Mouse (Mus musculus): ENCODE results near the gene Car6. TPM values are rescaled to one million over a fixed set of nuclear protein-coding genes. Genes with fewer than 3 reads are reported as not detected.

The Car6 gene
- polyA plus RNA-seq (2014; fragmentation: Illumina TruSeq; extraction: RNeasy Lipid Tissue Mini Kit (QIAGEN cat#74804); ENCODE audit: low read depth, low replicate concordance), result not detected

DNA sequence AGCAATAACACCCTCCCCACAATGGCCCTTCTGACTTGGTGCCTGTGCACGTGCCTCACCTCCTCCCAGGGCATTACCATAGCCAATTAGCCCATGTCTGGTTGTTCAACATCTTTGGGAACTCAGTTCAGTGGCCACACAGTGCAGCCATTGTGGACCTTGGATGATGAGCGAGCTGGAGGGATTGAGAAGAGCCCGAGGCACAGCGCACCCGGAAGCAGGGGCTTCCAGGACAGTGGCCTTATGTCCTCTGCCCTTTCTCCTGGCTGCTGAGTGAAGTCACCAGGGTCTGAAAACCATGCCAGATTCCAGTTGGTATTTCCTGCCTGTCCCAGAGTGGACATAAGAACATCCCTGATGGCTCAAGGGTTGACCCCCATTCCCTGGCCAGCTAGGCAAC, at the start of gene Car6:
Car6 (minus strand) TSS at position 101 of the 400 bp plus-strand sequence.

DNA sequence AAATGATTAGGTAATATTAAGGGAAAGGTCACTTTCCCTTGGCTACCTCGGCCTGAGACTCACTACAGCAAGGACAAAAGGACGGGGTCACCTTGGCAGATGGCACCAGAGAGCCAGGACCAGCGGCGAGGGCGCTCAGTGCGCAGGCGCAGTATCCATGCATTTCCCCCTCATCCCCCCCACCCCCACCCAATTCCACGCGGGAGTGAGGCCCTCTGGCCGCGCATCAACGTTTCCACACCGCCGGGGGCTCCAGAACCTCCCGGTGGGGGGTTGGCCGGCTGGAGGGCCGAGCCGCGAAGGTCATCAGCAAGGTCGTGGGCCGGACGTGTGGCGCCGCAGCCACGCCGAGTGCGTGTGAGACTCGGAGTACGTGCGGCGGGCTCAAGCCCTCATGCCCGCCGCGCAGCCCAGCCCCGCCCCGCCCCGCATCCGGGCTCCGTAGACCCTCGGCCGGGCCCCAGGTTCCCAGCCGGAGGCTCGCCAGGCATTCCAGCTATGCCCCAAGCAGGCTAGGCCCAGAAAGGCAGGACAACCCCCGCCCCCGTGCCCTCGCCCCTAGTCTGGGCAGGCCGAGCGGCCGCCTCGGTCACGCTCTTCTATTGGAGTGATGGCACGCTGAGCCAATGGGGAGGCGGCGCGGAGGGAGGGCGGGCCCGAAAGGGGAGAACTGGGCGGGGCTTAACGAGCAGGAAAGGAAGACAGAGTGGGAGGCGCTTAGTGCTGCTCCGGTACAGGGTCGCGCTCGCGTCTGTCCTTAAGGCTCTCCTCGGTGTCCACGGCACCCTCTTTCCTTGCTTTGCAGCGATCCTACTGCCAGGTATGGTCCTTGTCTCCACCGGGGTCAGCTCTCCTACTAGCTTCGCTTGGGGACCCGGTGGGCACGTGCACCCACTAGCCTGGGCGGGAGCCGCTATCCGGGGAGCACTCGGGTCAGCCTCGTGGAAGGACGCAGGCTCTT, 35.7 kb upstream of the Car6 start, which contains the start of gene Eno1:
Eno1 (plus strand) TSS at position 201 of the 961 bp plus-strand sequence.

Other genes starting within 250 kb of the Car6 start
- 24.2 TPM for gene Spsb1, start 246.3 kb downstream of the Car6 start, polyA plus RNA-seq (2014; fragmentation: Illumina TruSeq; extraction: RNeasy Lipid Tissue Mini Kit (QIAGEN cat#74804); ENCODE audit: low read depth, low replicate concordance)
- gene H6pd, start 192.3 kb downstream of the Car6 start, polyA plus RNA-seq (2014; fragmentation: Illumina TruSeq; extraction: RNeasy Lipid Tissue Mini Kit (QIAGEN cat#74804); ENCODE audit: low read depth, low replicate concordance), result 140 TPM
- 6.5 TPM for gene Gpr157, start 114.0 kb downstream of the Car6 start, polyA plus RNA-seq (2014; fragmentation: Illumina TruSeq; extraction: RNeasy Lipid Tissue Mini Kit (QIAGEN cat#74804); ENCODE audit: low read depth, low replicate concordance)
- 24.8 TPM for gene Slc2a5, start 82.0 kb downstream of the Car6 start, polyA plus RNA-seq (2014; fragmentation: Illumina TruSeq; extraction: RNeasy Lipid Tissue Mini Kit (QIAGEN cat#74804); ENCODE audit: low read depth, low replicate concordance)
- gene Slc2a7, start 52.4 kb downstream of the Car6 start, polyA plus RNA-seq (2014; fragmentation: Illumina TruSeq; extraction: RNeasy Lipid Tissue Mini Kit (QIAGEN cat#74804); ENCODE audit: low read depth, low replicate concordance), result not detected
- 314 TPM for gene Eno1, start 35.4 kb upstream of the Car6 start, polyA plus RNA-seq (2014; fragmentation: Illumina TruSeq; extraction: RNeasy Lipid Tissue Mini Kit (QIAGEN cat#74804); ENCODE audit: low read depth, low replicate concordance)
- 61.4 TPM for gene Rere, start 80.3 kb upstream of the Car6 start, polyA plus RNA-seq (2014; fragmentation: Illumina TruSeq; extraction: RNeasy Lipid Tissue Mini Kit (QIAGEN cat#74804); ENCODE audit: low read depth, low replicate concordance)